Mouse (Mus musculus): ENCODE measurements at regions not wholly inside any gene's neighbourhood (a gene's known extent, or its start where the extent isn't known, plus 50 kb on each side); places are given as distances from the start of the nearest gene placed in this dataset.

- Histone ChIP-seq H3K4me3 (replicated peaks) (no peak overlapping the region), H3K27ac (no peak overlapping the region), H3K27me3 (no peaks in the 10 kb centered on the region), H3K9me3 (no peaks in the 10 kb centered on the region), H3K4me2 (no peak overlapping the region), H3K9ac (replicated peaks) (no peak overlapping the region), H3K36me3 (no peaks in the 10 kb centered on the region), H3K4me1 (replicated peaks) (no peaks in the 10 kb centered on the region)
- ATAC-seq (ENCODE audit: insufficient number of reproducible peaks, insufficient read depth, low FRiP score, low TSS enrichment, low read depth): no peak
- 71% methylated on average over 3 of the region's 3 CpGs for WGBS
Observed at GRCm38 (mm10) chr1:78050231-78050630, 146.7 kb downstream of the Pax3 start.

- no peak overlapping the region for H3K27ac ChIP-seq
- no peaks in the 10 kb centered on the region for H3K36me3 ChIP-seq
- H3K4me1 ChIP-seq (replicated peaks): no peaks in the 10 kb centered on the region
- no peak overlapping the region for H3K4me2 ChIP-seq
- H3K9me3 ChIP-seq: no peaks in the 10 kb centered on the region
- WGBS: 79% methylated on average over 2 of the region's 2 CpGs
- H3K27me3 ChIP-seq: peaks cover 13% of the 10 kb centered on the region; the same call in 1 of the 2 replicates
- H3K9ac ChIP-seq (replicated peaks): no peak overlapping the region
- H3K4me3 ChIP-seq (replicated peaks): no peak overlapping the region
- ATAC-seq (ENCODE audit: insufficient number of reproducible peaks, insufficient read depth, low FRiP score, low TSS enrichment, low read depth): no peak
Observed at GRCm38 (mm10) chr1:78032336-78032735, 164.6 kb downstream of the Pax3 start.

GRCm38 (mm10) chr1:78021766-78022165 is 175.2 kb downstream of the Pax3 start:
- H3K4me3 ChIP-seq (replicated peaks): no peak overlapping the region
- peaks cover 57% of the 10 kb centered on the region for H3K27me3 ChIP-seq
- no peak overlapping the region for H3K9ac ChIP-seq (replicated peaks)
- peak overlapping the region; percentile 1; the same call in 1 of the 2 replicates for H3K4me2 ChIP-seq
- H3K36me3 ChIP-seq: no peaks in the 10 kb centered on the region
- peaks cover 17% of the 10 kb centered on the region for H3K4me1 ChIP-seq (replicated peaks)
- H3K9me3 ChIP-seq: no peaks in the 10 kb centered on the region
- 6% methylated on average over 6 of the region's 6 CpGs for WGBS
- ATAC-seq (ENCODE audit: insufficient number of reproducible peaks, insufficient read depth, low FRiP score, low TSS enrichment, low read depth): no peak
- H3K27ac ChIP-seq: no peak overlapping the region

- Histone ChIP-seq H3K4me3 (replicated peaks) (no peak overlapping the region), H3K27ac (0 out of 2 replicates have a peak overlapping the region, but pooled peaks have one; percentile 19), H3K9ac (replicated peaks) (no peak overlapping the region), H3K4me2 (no peak overlapping the region), H3K27me3 (peaks cover 53% of the 10 kb centered on the region), H3K9me3 (no peaks in the 10 kb centered on the region), H3K4me1 (replicated peaks) (peaks cover 20% of the 10 kb centered on the region), H3K36me3 (no peaks in the 10 kb centered on the region)
- ATAC-seq (ENCODE audit: insufficient number of reproducible peaks, insufficient read depth, low FRiP score, low TSS enrichment, low read depth): no peak
- WGBS: 53% methylated on average over 6 of the region's 6 CpGs
Observed at GRCm38 (mm10) chr1:78021014-78021413, 175.9 kb downstream of the Pax3 start.

GRCm38 (mm10) chr1:78017949-78018617 is 178.9 kb downstream of the Pax3 start:
- H3K4me1 ChIP-seq (replicated peaks): peaks cover 20% of the 10 kb centered on the region

GRCm38 (mm10) chr1:78016541-78017267 is 180.2 kb downstream of the Pax3 start:
- no peaks in the 10 kb centered on the region for H3K9me3 ChIP-seq
- WGBS: 51% methylated on average over 18 of the region's 18 CpGs
- no peak overlapping the region for H3K4me3 ChIP-seq (replicated peaks)
- H3K27ac ChIP-seq: no peak overlapping the region
- H3K4me1 ChIP-seq (replicated peaks): peaks cover 14% of the 10 kb centered on the region
- H3K36me3 ChIP-seq: no peaks in the 10 kb centered on the region
- peaks cover 53% of the 10 kb centered on the region for H3K27me3 ChIP-seq
- H3K9ac ChIP-seq (replicated peaks): no peak overlapping the region
- ATAC-seq (ENCODE audit: insufficient number of reproducible peaks, insufficient read depth, low FRiP score, low TSS enrichment, low read depth): no peak
- peak overlapping the region; percentile 5; the same call in 1 of the 2 replicates for H3K4me2 ChIP-seq

More at GRCm38 (mm10) chr1:78017949-78018617, 178.9 kb downstream of the Pax3 start:
- no peak overlapping the region for H3K4me3 ChIP-seq (replicated peaks)
- H3K4me2 ChIP-seq: no peak overlapping the region
- H3K36me3 ChIP-seq: no peaks in the 10 kb centered on the region
- ATAC-seq (ENCODE audit: insufficient number of reproducible peaks, insufficient read depth, low FRiP score, low TSS enrichment, low read depth): no peak
- peaks cover 55% of the 10 kb centered on the region for H3K27me3 ChIP-seq
- H3K9ac ChIP-seq (replicated peaks): no peak overlapping the region
- WGBS: 75% methylated on average over 6 of the region's 6 CpGs
- no peaks in the 10 kb centered on the region for H3K9me3 ChIP-seq
- no peak overlapping the region for H3K27ac ChIP-seq

- peaks cover 58% of the 10 kb centered on the region for H3K27me3 ChIP-seq
- H3K9ac ChIP-seq (replicated peaks): no peak overlapping the region
- peaks cover 10% of the 10 kb centered on the region for H3K4me1 ChIP-seq (replicated peaks)
- ATAC-seq (ENCODE audit: insufficient number of reproducible peaks, insufficient read depth, low FRiP score, low TSS enrichment, low read depth): no peak
- no peak overlapping the region for H3K27ac ChIP-seq
- H3K36me3 ChIP-seq: no peaks in the 10 kb centered on the region
- WGBS: 50% methylated on average over 3 of the region's 3 CpGs
- no peak overlapping the region for H3K4me3 ChIP-seq (replicated peaks)
- no peak overlapping the region for H3K4me2 ChIP-seq
- H3K9me3 ChIP-seq: no peaks in the 10 kb centered on the region
Observed at GRCm38 (mm10) chr1:78015999-78016398, 180.9 kb downstream of the Pax3 start.

- 59% methylated on average over 3 of the region's 3 CpGs for WGBS
- Histone ChIP-seq H3K27ac (no peak overlapping the region), H3K4me3 (replicated peaks) (no peak overlapping the region), H3K9ac (replicated peaks) (no peak overlapping the region), H3K9me3 (no peaks in the 10 kb centered on the region), H3K27me3 (peaks cover 42% of the 10 kb centered on the region), H3K4me2 (no peak overlapping the region), H3K4me1 (replicated peaks) (peaks cover 14% of the 10 kb centered on the region), H3K36me3 (no peaks in the 10 kb centered on the region)
- no peak for ATAC-seq (ENCODE audit: insufficient number of reproducible peaks, insufficient read depth, low FRiP score, low TSS enrichment, low read depth)
Observed at GRCm38 (mm10) chr1:78013396-78013795, 183.5 kb downstream of the Pax3 start.

- WGBS: 28% methylated on average over 16 of the region's 16 CpGs
- H3K4me3 ChIP-seq (replicated peaks): no peak overlapping the region
- no peak overlapping the region for H3K9ac ChIP-seq (replicated peaks)
- ATAC-seq (ENCODE audit: insufficient number of reproducible peaks, insufficient read depth, low FRiP score, low TSS enrichment, low read depth): no peak
- H3K9me3 ChIP-seq: no peaks in the 10 kb centered on the region
- peaks cover 17% of the 10 kb centered on the region for H3K4me1 ChIP-seq (replicated peaks)
- H3K27ac ChIP-seq: no peak overlapping the region
- peaks cover 24% of the 10 kb centered on the region for H3K27me3 ChIP-seq
- H3K4me2 ChIP-seq: no peak overlapping the region
- H3K36me3 ChIP-seq: no peaks in the 10 kb centered on the region
Observed at GRCm38 (mm10) chr1:78008811-78009410, 188.0 kb downstream of the Pax3 start.

- no peak overlapping the region for H3K27ac ChIP-seq
- 87% methylated on average over 3 of the region's 3 CpGs for WGBS
- H3K4me2 ChIP-seq: no peak overlapping the region
- no peak for ATAC-seq (ENCODE audit: insufficient number of reproducible peaks, insufficient read depth, low FRiP score, low TSS enrichment, low read depth)
- no peak overlapping the region for H3K9ac ChIP-seq (replicated peaks)
- H3K27me3 ChIP-seq: peaks cover 7% of the 10 kb centered on the region; the same call in 1 of the 2 replicates
- no peaks in the 10 kb centered on the region for H3K9me3 ChIP-seq
- no peak overlapping the region for H3K4me3 ChIP-seq (replicated peaks)
- peaks cover 13% of the 10 kb centered on the region for H3K4me1 ChIP-seq (replicated peaks)
- H3K36me3 ChIP-seq: no peaks in the 10 kb centered on the region
Observed at GRCm38 (mm10) chr1:78004376-78004775, 192.6 kb downstream of the Pax3 start.

- ATAC-seq (ENCODE audit: insufficient number of reproducible peaks, insufficient read depth, low FRiP score, low TSS enrichment, low read depth): no peak
- 89% methylated on average over 3 of the region's 3 CpGs for WGBS
- Histone ChIP-seq H3K9ac (replicated peaks) (no peak overlapping the region), H3K36me3 (no peaks in the 10 kb centered on the region), H3K4me1 (replicated peaks) (no peaks in the 10 kb centered on the region), H3K4me2 (no peak overlapping the region), H3K9me3 (no peaks in the 10 kb centered on the region), H3K27me3 (no peaks in the 10 kb centered on the region), H3K27ac (no peak overlapping the region), H3K4me3 (replicated peaks) (no peak overlapping the region)
Observed at GRCm38 (mm10) chr1:77998727-77999126, 198.2 kb downstream of the Pax3 start.
